Mouse (Mus musculus): ENCODE measurements around the gene Brms1. TPM values are rescaled to one million over a fixed set of nuclear protein-coding genes. Genes with fewer than 3 reads are reported as not detected.

Gene Brms1
- polyA plus RNA-seq, 1 experiment from 2014 or later: 66.1 TPM

DNA sequence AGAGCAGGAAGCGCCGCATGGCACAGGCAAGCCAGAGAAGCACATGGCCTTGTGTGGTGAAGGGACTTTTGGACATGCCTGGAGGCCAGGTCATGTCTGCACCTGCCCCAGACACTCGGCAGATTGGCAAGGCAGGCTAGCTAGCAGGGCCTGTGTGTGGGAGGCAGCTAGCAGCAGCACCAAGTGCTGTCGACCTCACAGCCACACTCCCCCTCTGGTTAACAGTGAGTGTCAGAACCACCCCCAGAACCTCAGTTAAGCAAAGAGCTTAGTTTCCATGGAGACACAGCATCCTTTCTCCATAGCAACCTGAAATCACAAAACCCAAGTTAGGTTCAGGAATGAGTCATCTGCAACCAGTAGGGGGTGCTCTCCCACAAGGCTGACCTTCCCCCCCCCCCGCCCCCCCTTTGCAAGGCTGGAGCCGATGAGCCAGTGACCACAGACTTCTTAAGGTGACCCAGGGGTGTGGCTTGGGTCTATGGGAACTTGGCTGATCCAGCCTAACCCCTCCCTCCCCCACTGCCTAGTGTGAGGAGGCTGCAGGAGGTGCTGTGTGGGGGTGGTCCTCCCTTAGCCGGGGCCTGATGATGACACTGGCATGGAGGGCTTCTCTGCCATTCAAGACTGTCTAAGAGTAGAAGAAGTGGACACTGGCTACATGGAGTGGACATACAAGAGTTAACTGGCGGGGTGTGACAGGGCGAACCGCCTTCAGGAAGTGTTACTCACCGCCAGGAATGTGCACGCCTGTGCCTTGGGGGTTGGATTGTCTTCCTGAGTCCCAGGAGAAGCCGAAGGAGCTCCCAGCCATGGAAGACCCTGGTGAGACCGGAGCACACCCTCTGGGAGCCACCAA is 9.1 kb downstream of the Brms1 start, which contains the start of gene Rin1:
Gene Rin1 (plus strand): TSS at position 435 of the 859 bp plus-strand sequence.
- Histone ChIP-seq H3K27me3 (ENCODE audit: control insufficient read depth, insufficient read depth, low read length) (peaks cover 35% of the 10 kb centered on the region), H3K27ac (ENCODE audit: low read depth, low read length) (no peak within 1 kb of the TSS), H3K4me3 (ENCODE audit: low read depth, low read length) (no peak within 1 kb of the TSS), H3K9me3 (ENCODE audit: control insufficient read depth, low read length) (no peaks in the 10 kb centered on the region), H3K9ac (ENCODE audit: low read length) (peak within 1 kb of the TSS; percentile 34; the same call in 1 of the 2 replicates), H3K4me2 (no peak within 1 kb of the TSS; the same call in 1 of the 2 replicates), H3K4me1 (ENCODE audit: control insufficient read depth, insufficient read depth, low read length) (peaks cover 22% of the 10 kb centered on the region), H3K36me3 (ENCODE audit: control insufficient read depth, insufficient read depth, low read length) (0 out of 2 replicates have a peak, but pooled peaks cover 2% of the 10 kb centered on the region)
- WGBS: 13% methylated on average over 14 of the region's 14 CpGs
- DNase-seq (ENCODE audit: low spot score, missing footprints) (peak; percentile 93), ATAC-seq (ENCODE audit: low FRiP score) (peak; percentile 60)

DNA sequence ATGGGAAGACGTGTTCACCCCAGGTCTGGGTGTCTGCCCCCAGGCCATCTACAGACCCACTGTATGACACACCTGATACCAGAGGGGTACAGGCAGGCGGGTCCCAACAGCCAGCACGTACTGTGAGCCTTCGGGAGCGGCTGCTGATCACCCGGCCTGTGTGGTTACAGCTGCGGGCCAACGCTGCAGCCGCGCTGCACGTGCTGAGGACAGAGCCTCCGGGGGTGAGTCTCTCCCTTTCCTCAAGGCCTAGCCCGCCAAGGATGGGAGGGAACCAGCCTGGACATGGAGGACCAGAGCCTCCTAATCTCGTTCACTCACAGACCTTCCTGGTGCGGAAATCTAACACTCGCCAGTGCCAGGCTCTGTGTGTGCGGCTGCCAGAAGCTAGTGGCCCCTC is 9.9 kb downstream of the Brms1 start:
- Histone ChIP-seq H3K4me2 (no peak overlapping the region; the same call in 1 of the 2 replicates), H3K4me1 (ENCODE audit: control insufficient read depth, insufficient read depth, low read length) (peaks cover 22% of the 10 kb centered on the region), H3K4me3 (ENCODE audit: low read depth, low read length) (no peak overlapping the region), H3K36me3 (ENCODE audit: control insufficient read depth, insufficient read depth, low read length) (0 out of 2 replicates have a peak, but pooled peaks cover 2% of the 10 kb centered on the region), H3K9ac (ENCODE audit: low read length) (peak overlapping the region; percentile 34; the same call in 1 of the 2 replicates), H3K27ac (ENCODE audit: low read depth, low read length) (no peak overlapping the region), H3K9me3 (ENCODE audit: control insufficient read depth, low read length) (no peaks in the 10 kb centered on the region), H3K27me3 (ENCODE audit: control insufficient read depth, insufficient read depth, low read length) (peaks cover 35% of the 10 kb centered on the region)
- ATAC-seq (ENCODE audit: low FRiP score) (no peak), DNase-seq (ENCODE audit: low spot score, missing footprints) (peak; percentile 89)
- WGBS: 6% methylated on average over 17 of the region's 17 CpGs

DNA sequence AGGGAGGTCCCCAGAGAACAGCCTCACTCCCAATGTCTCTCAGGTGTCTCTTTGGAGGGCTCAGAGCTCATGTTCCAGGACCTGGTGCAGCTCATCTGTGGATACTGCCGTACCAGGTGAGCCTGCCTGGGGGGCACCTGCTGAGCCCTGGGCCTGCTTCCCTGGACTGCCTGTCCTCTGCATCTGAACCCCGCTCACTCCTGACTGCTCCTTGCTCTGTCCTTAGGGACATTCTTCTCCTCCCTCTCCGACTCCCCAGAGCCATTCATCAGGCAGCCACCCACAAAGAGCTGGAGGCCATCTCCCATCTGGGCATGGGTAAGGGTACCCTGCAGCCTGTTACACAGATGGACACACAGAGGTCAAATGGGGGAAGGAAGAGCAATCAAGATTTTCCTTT is 10.4 kb downstream of the Brms1 start:
- DNase-seq (ENCODE audit: low spot score, missing footprints) (no peak), ATAC-seq (ENCODE audit: low FRiP score) (no peak)
- H3K4me2 ChIP-seq: no peak overlapping the region
- H3K36me3 ChIP-seq (ENCODE audit: control insufficient read depth, insufficient read depth, low read length): 0 out of 2 replicates have a peak, but pooled peaks cover 2% of the 10 kb centered on the region
- no peaks in the 10 kb centered on the region for H3K9me3 ChIP-seq (ENCODE audit: control insufficient read depth, low read length)
- H3K4me1 ChIP-seq (ENCODE audit: control insufficient read depth, insufficient read depth, low read length): peaks cover 22% of the 10 kb centered on the region
- H3K27ac ChIP-seq (ENCODE audit: low read depth, low read length): no peak overlapping the region
- no peak overlapping the region for H3K4me3 ChIP-seq (ENCODE audit: low read depth, low read length)
- WGBS: 23% methylated on average over 2 of the region's 3 CpGs
- peaks cover 35% of the 10 kb centered on the region for H3K27me3 ChIP-seq (ENCODE audit: control insufficient read depth, insufficient read depth, low read length)
- H3K9ac ChIP-seq (ENCODE audit: low read length): no peak overlapping the region

DNA sequence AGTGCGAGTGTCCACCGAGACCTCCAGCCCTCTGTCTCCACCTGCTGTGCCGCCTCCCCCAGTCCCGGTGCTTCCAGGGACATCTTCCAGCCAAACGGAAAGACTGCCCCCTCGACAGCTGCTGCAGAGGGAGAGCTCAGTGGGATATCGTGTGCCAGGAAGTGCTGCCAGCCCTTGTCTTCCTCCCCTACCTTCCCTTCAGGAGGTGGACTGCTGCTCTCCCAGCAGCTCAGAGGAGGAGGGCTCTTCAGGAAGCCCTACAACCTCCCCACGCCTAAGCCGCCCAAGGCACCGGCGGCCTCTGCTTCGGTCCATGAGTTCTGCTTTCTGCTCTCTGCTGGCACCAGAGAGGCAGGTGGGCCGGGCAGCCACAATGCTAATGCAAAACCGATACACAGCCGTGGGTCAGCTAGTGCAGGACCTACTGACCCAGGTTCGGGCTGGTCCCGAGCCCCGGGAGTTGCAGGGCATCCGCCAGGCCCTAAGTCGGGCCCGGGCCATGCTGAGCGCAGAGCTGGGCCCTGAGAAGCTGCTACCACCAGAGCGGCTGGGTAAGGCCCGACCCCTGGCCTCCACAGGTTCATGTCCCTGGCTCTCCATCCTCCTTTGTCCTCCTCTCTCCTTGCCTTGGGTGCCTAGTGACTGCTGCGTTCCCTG is 11.1 kb downstream of the Brms1 start:
- ATAC-seq (ENCODE audit: low FRiP score): no peak
- no peaks in the 10 kb centered on the region for H3K36me3 ChIP-seq (ENCODE audit: control insufficient read depth, insufficient read depth, low read length)
- H3K9me3 ChIP-seq (ENCODE audit: control insufficient read depth, low read length): no peaks in the 10 kb centered on the region
- H3K27ac ChIP-seq (ENCODE audit: low read depth, low read length): no peak overlapping the region
- no peak overlapping the region for H3K4me3 ChIP-seq (ENCODE audit: low read depth, low read length)
- no peak overlapping the region for H3K9ac ChIP-seq (ENCODE audit: low read length)
- DNase-seq (ENCODE audit: low spot score, missing footprints): no peak
- H3K4me2 ChIP-seq: no peak overlapping the region
- H3K4me1 ChIP-seq (ENCODE audit: control insufficient read depth, insufficient read depth, low read length): peaks cover 22% of the 10 kb centered on the region
- 22% methylated on average over 25 of the region's 25 CpGs for WGBS
- H3K27me3 ChIP-seq (ENCODE audit: control insufficient read depth, insufficient read depth, low read length): peaks cover 35% of the 10 kb centered on the region

DNA sequence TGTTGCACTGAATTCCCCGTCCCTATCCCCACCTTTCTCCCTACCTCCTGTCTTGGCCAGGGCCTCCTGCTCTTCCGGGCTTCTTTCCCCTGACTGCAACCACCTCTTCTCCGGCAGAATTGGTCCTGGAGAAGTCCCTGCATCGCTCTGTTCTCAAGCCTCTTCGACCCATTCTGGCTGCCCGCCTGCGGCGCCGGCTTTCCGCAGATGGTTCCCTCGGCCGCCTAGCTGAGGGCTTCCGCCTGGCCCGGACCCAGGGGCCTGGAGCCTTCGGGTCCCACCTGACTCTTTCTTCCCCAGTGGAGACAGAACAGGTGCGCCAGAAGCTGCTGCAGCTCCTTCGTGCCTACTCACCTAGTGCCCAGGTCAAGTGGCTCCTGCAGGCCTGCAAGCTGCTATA is 11.7 kb downstream of the Brms1 start:
- Histone ChIP-seq H3K4me3 (ENCODE audit: low read depth, low read length) (no peak overlapping the region), H3K4me2 (no peak overlapping the region), H3K36me3 (ENCODE audit: control insufficient read depth, insufficient read depth, low read length) (no peaks in the 10 kb centered on the region), H3K4me1 (ENCODE audit: control insufficient read depth, insufficient read depth, low read length) (peaks cover 22% of the 10 kb centered on the region), H3K9ac (ENCODE audit: low read length) (no peak overlapping the region), H3K9me3 (ENCODE audit: control insufficient read depth, low read length) (no peaks in the 10 kb centered on the region), H3K27me3 (ENCODE audit: control insufficient read depth, insufficient read depth, low read length) (peaks cover 35% of the 10 kb centered on the region), H3K27ac (ENCODE audit: low read depth, low read length) (no peak overlapping the region)
- DNase-seq (ENCODE audit: low spot score, missing footprints) (no peak), ATAC-seq (ENCODE audit: low FRiP score) (no peak)
- WGBS: 65% methylated on average over 17 of the region's 17 CpGs

DNA sequence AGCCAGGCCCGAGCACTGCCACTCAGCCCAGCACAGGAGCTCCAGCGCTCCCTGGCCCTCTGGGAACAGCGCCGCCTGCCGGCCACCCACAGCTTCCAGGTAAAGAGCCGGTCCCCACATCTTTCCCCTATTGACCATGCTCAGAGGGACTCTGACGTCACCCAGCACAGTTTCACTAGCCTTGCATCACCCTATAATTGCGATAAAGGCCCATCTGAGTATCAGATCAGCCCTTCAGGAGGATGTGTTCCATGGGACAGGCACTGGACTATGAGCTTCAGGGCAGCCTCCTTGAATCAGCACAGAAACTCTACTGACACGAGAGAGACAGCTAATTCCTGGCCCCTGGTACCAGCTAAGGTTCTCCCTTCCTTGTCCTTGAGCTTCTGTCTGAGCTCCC is 12.8 kb downstream of the Brms1 start:
- Histone ChIP-seq H3K4me2 (no peak overlapping the region), H3K4me3 (ENCODE audit: low read depth, low read length) (no peak overlapping the region), H3K4me1 (ENCODE audit: control insufficient read depth, insufficient read depth, low read length) (peaks cover 23% of the 10 kb centered on the region), H3K36me3 (ENCODE audit: control insufficient read depth, insufficient read depth, low read length) (no peaks in the 10 kb centered on the region), H3K27ac (ENCODE audit: low read depth, low read length) (no peak overlapping the region), H3K9ac (ENCODE audit: low read length) (no peak overlapping the region), H3K9me3 (ENCODE audit: control insufficient read depth, low read length) (no peaks in the 10 kb centered on the region), H3K27me3 (ENCODE audit: control insufficient read depth, insufficient read depth, low read length) (peaks cover 35% of the 10 kb centered on the region)
- DNase-seq (ENCODE audit: low spot score, missing footprints): peak; percentile 95
- no peak for ATAC-seq (ENCODE audit: low FRiP score)
- 18% methylated on average over 9 of the region's 9 CpGs for WGBS

DNA sequence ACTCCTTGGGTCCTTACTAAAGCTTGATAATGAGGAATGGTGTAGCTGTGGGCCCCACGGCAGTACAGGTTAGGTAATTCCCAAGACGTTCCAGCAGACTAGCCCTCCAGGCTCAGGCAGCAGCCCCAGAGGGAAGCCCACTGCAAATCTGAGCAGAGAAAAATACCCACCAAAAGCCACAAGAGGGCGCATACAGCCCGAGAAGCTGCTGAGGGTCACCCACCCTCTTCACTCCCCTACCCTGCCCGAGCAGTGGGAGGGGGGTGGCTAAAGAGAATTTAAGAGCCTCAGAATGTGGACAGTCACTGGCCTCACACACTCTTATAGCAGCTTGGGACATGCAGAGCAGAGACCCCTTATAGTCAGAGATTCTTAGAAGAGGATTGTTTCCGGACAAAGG is 15.1 kb downstream of the Brms1 start:
- Histone ChIP-seq H3K4me2 (no peak overlapping the region), H3K27me3 (ENCODE audit: control insufficient read depth, insufficient read depth, low read length) (peaks cover 26% of the 10 kb centered on the region), H3K4me1 (ENCODE audit: control insufficient read depth, insufficient read depth, low read length) (peaks cover 9% of the 10 kb centered on the region), H3K27ac (ENCODE audit: low read depth, low read length) (no peak overlapping the region), H3K36me3 (ENCODE audit: control insufficient read depth, insufficient read depth, low read length) (no peaks in the 10 kb centered on the region), H3K9ac (ENCODE audit: low read length) (no peak overlapping the region), H3K9me3 (ENCODE audit: control insufficient read depth, low read length) (no peaks in the 10 kb centered on the region), H3K4me3 (ENCODE audit: low read depth, low read length) (no peak overlapping the region)
- 10% methylated on average over 6 of the region's 6 CpGs for WGBS
- ATAC-seq (ENCODE audit: low FRiP score) (peak; percentile 61), DNase-seq (ENCODE audit: low spot score, missing footprints) (peak; percentile 95)

DNA sequence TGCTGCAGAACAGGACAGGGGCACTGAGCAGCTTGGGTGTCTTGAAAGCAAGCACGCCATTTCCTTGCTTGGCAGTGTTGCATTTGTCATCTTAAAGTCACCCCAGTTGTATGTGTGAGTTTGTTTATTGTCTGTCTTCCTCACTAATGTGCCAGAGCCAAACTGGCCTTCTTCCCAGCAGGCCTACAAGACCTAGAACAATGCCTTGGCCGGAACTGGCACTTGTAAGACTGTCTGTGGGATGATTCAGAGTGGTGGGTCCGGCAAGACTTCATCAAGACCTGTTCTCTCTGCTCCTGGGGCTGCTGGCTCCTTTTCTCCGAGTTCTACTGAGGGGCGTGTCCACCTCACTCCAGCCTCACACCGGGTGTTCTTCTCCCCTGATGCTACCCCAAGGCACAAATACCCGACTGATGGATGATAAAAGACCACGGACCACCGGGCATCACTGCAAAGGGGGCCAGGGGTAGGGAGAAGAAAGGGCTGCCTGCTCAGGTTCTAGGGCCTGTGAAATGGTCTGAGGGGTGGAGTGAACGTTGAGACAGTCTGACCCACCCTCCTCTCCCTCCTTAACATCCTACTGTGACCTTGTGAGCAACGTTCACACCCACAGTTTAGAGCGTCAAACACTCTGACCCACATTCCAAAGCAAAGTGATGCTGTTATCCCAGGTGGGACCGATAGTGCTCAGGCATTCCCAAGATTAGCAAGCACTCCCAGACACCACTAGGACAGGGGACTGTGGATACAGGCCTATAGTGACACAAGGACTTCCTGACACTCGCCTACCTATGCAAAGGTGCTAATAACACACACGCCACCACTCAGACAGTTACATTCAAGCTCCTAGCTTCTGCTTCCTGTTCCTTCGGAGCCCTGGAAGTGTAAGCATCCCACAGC is 17.0 kb downstream of the Brms1 start:
- DNase-seq (ENCODE audit: low spot score, missing footprints) (no peak), ATAC-seq (ENCODE audit: low FRiP score) (no peak)
- Histone ChIP-seq H3K9me3 (ENCODE audit: control insufficient read depth, low read length) (no peaks in the 10 kb centered on the region), H3K4me1 (ENCODE audit: control insufficient read depth, insufficient read depth, low read length) (peaks cover 8% of the 10 kb centered on the region; the same call in 1 of the 2 replicates), H3K27ac (ENCODE audit: low read depth, low read length) (no peak overlapping the region), H3K9ac (ENCODE audit: low read length) (no peak overlapping the region), H3K4me3 (ENCODE audit: low read depth, low read length) (no peak overlapping the region), H3K27me3 (ENCODE audit: control insufficient read depth, insufficient read depth, low read length) (peaks cover 8% of the 10 kb centered on the region), H3K36me3 (ENCODE audit: control insufficient read depth, insufficient read depth, low read length) (no peaks in the 10 kb centered on the region), H3K4me2 (no peak overlapping the region)
- 25% methylated on average over 16 of the region's 16 CpGs for WGBS

Measured in midbrain, embryonic 11.5 days (tissue).